Mouse (Mus musculus): ENCODE data around the gene Jmy.

DNA sequence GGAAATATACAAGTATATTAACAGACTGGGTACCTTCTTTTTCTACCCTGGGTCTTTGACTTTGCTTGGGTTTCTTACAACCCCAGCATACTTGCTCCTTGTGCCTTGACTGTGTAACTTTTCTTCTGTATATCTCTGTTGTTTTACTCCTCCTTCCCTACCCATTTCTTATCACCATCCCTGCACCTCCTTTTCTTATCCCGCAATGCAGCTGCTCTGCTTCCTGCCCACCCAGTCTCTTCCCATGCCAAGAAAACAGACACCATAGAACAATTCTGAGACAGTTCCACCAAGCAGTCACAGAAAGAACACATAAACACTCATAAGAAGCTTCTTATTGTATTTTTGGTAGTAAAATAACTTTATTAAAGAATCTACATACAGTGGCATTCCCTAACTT is 118.3 kb downstream of the Jmy start:
- TF ChIP-seq CTCF (conservative IDR thresholded peaks at IDR 0.05; ENCODE audit: low read length) (no peak), POU5F1 (IDR thresholded peaks at IDR 0.05; ENCODE audit: borderline replicate concordance, low read length) (no peak), NANOG (IDR thresholded peaks at IDR 0.05; ENCODE audit: borderline replicate concordance, low read length) (no peak)
